Mouse (Mus musculus) limb, embryonic 14.5 days (tissue): ENCODE results near the gene Sf1. TPM values are rescaled to one million over a fixed set of nuclear protein-coding genes. Genes with fewer than 3 reads are reported as not detected.

Source experiments
- ATAC-seq: fragments of 200-750 bp; cut with Nextera tagmentation; 2 replicates; pipeline ENCODE4 v1.8.0; 2017; ENCODE audit warnings: low read depth, moderate number of reproducible peaks, moderate TSS enrichment; ENCODE audit not compliant: low FRiP score
- DNase-seq: peaks from one replicate; pipeline ENCODE4 v3.0.0-alpha.2; 2015; ENCODE audit warnings: low spot score
- H3K27ac ChIP-seq: fragments of 300-500 bp; sonication (generic); replicated peaks from 2 replicates; pipeline ENCODE4 v1.5.1; 2014; ENCODE audit warnings: low read depth, mild to moderate bottlenecking, low read length, moderate library complexity, mixed read lengths
- H3K27me3 ChIP-seq: fragments of 300-500 bp; sonication (generic); 2 replicates; pipeline ENCODE4 v1.6.1; 2014; ENCODE audit warnings: low read length, mixed read lengths; ENCODE audit not compliant: control insufficient read depth, insufficient read depth
- H3K36me3 ChIP-seq: fragments of 300-500 bp; sonication (generic); 2 replicates; pipeline ENCODE4 v1.6.1; 2014; ENCODE audit warnings: mild to moderate bottlenecking, low read length, moderate library complexity, mixed read lengths; ENCODE audit not compliant: control insufficient read depth, insufficient read depth
- H3K4me1 ChIP-seq: fragments of 300-500 bp; sonication (generic); 2 replicates; pipeline ENCODE4 v1.6.1; 2014; ENCODE audit warnings: antibody characterized with exemption, low read length, mixed read lengths; ENCODE audit not compliant: control insufficient read depth, insufficient read depth
- H3K4me2 ChIP-seq: fragments of 300-500 bp; sonication (generic); replicated peaks from 2 replicates; pipeline ENCODE4 v1.6.1; 2014; ENCODE audit warnings: low read depth, mild to moderate bottlenecking, low read length, moderate library complexity; ENCODE audit not compliant: severe bottlenecking
- H3K4me3 ChIP-seq: fragments of 300-500 bp; sonication (generic); replicated peaks from 2 replicates; pipeline ENCODE4 v1.5.1; 2014; ENCODE audit warnings: low read length
- H3K9ac ChIP-seq: fragments of 300-500 bp; sonication (generic); 2 replicates; pipeline ENCODE4 v1.6.1; 2014; ENCODE audit warnings: mild to moderate bottlenecking, low read depth, low read length, moderate library complexity; ENCODE audit not compliant: severe bottlenecking
- H3K9me3 ChIP-seq: fragments of 300-500 bp; sonication (generic); 2 replicates; pipeline ENCODE4 v1.6.1; 2016; ENCODE audit warnings: low read length; ENCODE audit not compliant: control insufficient read depth
- POLR2A ChIP-seq: fragments of 200-500 bp; IDR thresholded peaks from 2 replicates; pipeline ENCODE4 v1.8.0; 2012; ENCODE audit warnings: inconsistent platforms, mild to moderate bottlenecking, moderate library complexity, borderline replicate concordance; ENCODE audit not compliant: insufficient read depth, insufficient read length; ENCODE audit errors: extremely low read depth
- WGBS: fragments of 180-500 bp; shearing (Covaris S2); extraction: QIAGEN DNeasy Blood & Tissue Kit; methylation state at CpG from one replicate; pipeline ENCODE4 v1.1.7; 2014; 5-methylcytosine and 5-hydroxymethylcytosine counted together
- polyA plus RNA-seq, 2 experiments: library from polyadenylated mRNA; depleted of rRNA in 1 of 2; stranded (reverse) in 1 of 2; unstranded in 1 of 2; fragments of >200 nt; fragmentation: Nextera tagmentation in 1 of 2; extraction: Ambion mirVana in 1 of 2; gene quantifications; 2 replicates each; pipeline versions ENCODE4 v1.2.1 to v1.2.3; 2012 to 2014

Gene Sf1
- polyA plus RNA-seq, 2 experiments: 149 to 252 TPM

DNA sequence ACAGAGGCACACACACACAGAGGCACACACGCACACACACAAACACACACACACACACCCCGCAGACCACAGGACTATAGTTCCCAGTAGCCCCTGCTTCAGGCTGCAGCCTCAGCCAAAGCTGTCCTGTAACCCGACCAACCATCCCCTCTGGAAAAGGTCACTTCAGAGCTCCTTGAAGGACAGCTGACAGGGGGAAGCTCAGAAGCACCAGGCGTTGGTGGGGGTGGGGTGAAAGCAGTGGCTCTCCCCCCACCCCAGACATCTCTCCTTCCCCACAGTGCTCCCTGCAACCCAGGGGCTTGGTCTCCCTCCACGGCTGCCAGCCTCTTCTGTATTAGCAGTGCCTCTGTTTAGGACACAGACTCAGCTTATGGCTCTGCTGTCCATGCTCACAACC lies 20.0 kb downstream of the Sf1 start:
- no peaks in the 10 kb centered on the region for H3K27me3 ChIP-seq
- no peak for DNase-seq
- H3K9ac ChIP-seq: no peak overlapping the region
- peaks cover 6% of the 10 kb centered on the region for H3K4me1 ChIP-seq
- WGBS: 51% methylated on average over 5 of the region's 5 CpGs
- no peak overlapping the region for H3K27ac ChIP-seq
- no peaks in the 10 kb centered on the region for H3K9me3 ChIP-seq
- no peak for TF ChIP-seq POLR2A
- H3K36me3 ChIP-seq: peaks cover 8% of the 10 kb centered on the region
- H3K4me2 ChIP-seq: no peak overlapping the region
- H3K4me3 ChIP-seq: no peak overlapping the region
- no peak for ATAC-seq

DNA sequence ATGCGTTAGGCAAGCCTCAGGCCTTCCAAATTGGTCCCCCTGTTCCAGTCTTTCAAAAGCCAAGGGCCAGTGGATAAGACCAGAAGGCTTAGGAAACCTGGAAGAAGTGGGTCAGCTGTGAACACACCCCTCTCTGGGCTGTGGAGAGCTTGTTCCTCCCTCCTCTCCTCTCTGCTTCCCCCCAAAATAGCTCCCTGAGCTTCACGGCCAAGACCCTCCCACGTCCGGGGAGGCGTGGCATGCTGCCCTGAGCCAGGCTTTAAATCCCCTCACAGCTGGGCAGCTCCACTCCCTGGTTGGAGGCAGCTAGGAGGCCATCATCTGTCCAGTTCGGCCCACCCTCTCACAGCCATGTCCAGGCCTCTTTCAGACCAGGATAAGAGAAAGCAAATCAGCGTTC lies 20.6 kb downstream of the Sf1 start, which contains the start of gene Pygm:
Gene Pygm, plus strand, starts transcription at position 272 of the 400 bp plus-strand sequence.
- peaks cover 6% of the 10 kb centered on the region for H3K4me1 ChIP-seq
- DNase-seq (peak; percentile 50), ATAC-seq (peak; percentile 48)
- peak within 1 kb of the TSS; percentile 33; the same call in 1 of the 2 replicates for H3K27ac ChIP-seq
- WGBS: 17% methylated on average over 7 of the region's 7 CpGs
- H3K9ac ChIP-seq: peak within 1 kb of the TSS; percentile 25; the same call in 1 of the 2 replicates
- no peaks in the 10 kb centered on the region for H3K9me3 ChIP-seq
- TF ChIP-seq POLR2A: no peak
- no peak within 1 kb of the TSS for H3K4me3 ChIP-seq
- no peaks in the 10 kb centered on the region for H3K27me3 ChIP-seq
- peaks cover 2% of the 10 kb centered on the region; the same call in 1 of the 2 replicates for H3K36me3 ChIP-seq
- no peak within 1 kb of the TSS for H3K4me2 ChIP-seq

DNA sequence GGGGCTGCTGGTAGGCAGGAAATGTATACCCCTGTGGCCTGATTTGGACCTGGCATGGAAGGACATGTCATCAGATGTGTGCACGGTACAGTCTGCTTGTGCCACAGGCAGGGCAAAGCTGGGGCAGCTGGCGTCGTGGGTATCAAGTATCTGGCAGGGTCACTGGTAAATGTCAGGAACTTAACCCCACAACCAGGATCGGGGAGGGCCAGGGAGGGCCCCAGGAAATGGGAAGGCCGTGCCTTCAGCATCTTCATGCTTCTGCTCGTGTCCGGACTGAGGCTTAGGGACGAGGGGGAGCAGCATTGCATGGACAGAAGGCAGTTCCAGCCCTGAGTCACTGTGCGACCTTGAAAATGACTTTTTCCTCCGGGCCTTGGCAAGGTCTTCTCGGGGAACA lies 21.5 kb downstream of the Sf1 start:
- WGBS: 77% methylated on average over 11 of the region's 11 CpGs
- no peak for ATAC-seq
- Histone ChIP-seq H3K9me3 (no peaks in the 10 kb centered on the region), H3K27me3 (no peaks in the 10 kb centered on the region), H3K36me3 (no peaks in the 10 kb centered on the region), H3K27ac (no peak overlapping the region), H3K4me2 (no peak overlapping the region), H3K4me3 (no peak overlapping the region), H3K4me1 (peaks cover 13% of the 10 kb centered on the region), H3K9ac (no peak overlapping the region)
- no peak for TF ChIP-seq POLR2A
- no peak for DNase-seq

DNA sequence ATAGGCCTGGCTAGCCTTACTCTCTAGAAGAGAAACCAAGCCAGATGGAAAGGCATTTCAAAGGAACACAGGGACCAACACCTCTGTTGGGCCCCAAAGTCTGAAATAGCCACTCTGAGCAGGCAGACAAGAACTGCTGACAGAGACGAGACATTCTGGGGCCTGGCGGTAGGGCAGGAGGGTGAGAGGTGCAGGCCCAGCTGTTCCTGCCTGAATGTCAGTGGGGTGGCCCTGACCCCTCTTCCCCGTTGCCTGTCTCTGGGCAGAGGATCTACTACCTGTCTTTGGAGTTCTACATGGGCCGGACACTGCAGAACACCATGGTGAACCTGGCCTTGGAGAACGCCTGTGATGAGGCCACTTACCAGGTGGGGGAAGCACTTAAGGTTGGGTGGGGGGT lies 21.9 kb downstream of the Sf1 start:
- DNase-seq (no peak), ATAC-seq (no peak)
- 76% methylated on average over 5 of the region's 5 CpGs for WGBS
- TF ChIP-seq POLR2A: no peak
- H3K27me3 ChIP-seq: no peaks in the 10 kb centered on the region
- H3K9ac ChIP-seq: no peak overlapping the region
- peaks cover 13% of the 10 kb centered on the region for H3K4me1 ChIP-seq
- no peaks in the 10 kb centered on the region for H3K36me3 ChIP-seq
- H3K27ac ChIP-seq: no peak overlapping the region
- H3K9me3 ChIP-seq: no peaks in the 10 kb centered on the region
- H3K4me3 ChIP-seq: no peak overlapping the region
- no peak overlapping the region for H3K4me2 ChIP-seq

DNA sequence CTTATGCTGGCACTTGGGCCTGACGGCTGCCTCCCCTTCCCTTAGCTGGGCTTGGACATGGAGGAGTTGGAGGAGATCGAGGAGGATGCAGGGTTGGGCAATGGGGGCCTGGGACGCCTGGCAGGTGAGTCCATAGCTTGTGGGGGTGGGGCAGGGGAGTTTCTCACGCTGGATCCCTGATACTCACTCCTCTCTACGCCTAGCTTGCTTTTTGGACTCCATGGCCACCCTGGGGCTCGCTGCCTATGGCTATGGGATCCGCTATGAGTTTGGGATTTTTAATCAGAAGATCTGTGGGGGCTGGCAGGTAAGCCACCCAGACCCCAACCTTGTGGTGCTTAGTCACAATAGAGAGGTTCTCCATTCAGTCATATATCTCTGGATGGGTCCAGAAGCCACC lies 22.3 kb downstream of the Sf1 start:
- H3K9ac ChIP-seq: no peak overlapping the region
- H3K4me1 ChIP-seq: peaks cover 13% of the 10 kb centered on the region
- H3K4me2 ChIP-seq: no peak overlapping the region
- no peak overlapping the region for H3K27ac ChIP-seq
- WGBS: 79% methylated on average over 7 of the region's 7 CpGs
- no peaks in the 10 kb centered on the region for H3K27me3 ChIP-seq
- ATAC-seq (no peak), DNase-seq (no peak)
- no peak overlapping the region for H3K4me3 ChIP-seq
- no peaks in the 10 kb centered on the region for H3K36me3 ChIP-seq
- H3K9me3 ChIP-seq: no peaks in the 10 kb centered on the region
- TF ChIP-seq POLR2A: no peak

DNA sequence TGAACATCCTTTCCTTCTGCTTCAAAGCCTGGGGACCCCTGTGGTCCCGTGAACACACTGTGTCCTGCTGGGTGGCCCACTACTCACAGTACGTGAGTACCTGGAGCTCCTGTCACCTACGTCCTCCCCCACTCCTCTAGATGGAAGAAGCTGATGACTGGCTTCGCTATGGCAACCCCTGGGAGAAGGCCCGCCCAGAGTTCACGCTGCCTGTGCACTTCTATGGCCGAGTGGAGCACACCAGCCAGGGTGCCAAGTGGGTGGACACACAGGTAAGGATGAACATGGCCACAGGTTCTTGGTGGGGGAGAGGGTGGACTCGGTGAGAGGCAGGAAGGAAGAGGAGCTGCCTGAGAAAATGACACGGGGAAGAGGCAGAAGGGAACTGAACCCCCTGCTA lies 22.7 kb downstream of the Sf1 start:
- Histone ChIP-seq H3K36me3 (no peaks in the 10 kb centered on the region), H3K9me3 (no peaks in the 10 kb centered on the region), H3K4me3 (no peak overlapping the region), H3K4me2 (no peak overlapping the region), H3K27me3 (no peaks in the 10 kb centered on the region), H3K4me1 (peaks cover 13% of the 10 kb centered on the region), H3K27ac (no peak overlapping the region), H3K9ac (no peak overlapping the region)
- whole genome bisulfite sequencing: 64% methylated on average over 9 of the region's 9 CpGs
- TF ChIP-seq POLR2A: no peak
- DNase-seq: no peak
- ATAC-seq: no peak
